Mouse (Mus musculus): ENCODE data around the gene Grid2.
A peak's percentile ranks its signal among the peaks of the same experiment; 100 is the strongest.

Grid2 gene

DNA sequence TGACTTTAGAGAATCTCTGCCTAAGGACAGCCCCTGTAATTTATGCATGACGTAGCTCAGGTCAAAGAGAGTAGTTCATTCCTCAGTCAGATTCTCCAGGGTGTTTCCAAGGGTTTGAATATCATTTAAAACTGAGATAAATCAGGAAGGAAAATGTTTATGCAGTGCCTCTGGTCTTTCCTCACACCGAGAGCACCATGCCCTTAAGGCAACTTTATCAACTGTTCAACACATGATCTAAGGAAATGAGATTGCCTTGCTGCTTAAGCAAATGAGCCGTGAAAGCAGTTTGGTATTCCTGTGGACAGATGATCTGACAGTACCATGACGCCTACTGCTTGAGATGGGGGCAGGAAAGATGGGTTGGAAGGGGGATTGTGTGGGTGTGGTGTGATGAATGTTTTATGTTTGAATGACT, 1342.5 kb downstream of the Grid2 start:
- DNase-seq (ENCODE audit: low read depth, low spot score): no peak

DNA sequence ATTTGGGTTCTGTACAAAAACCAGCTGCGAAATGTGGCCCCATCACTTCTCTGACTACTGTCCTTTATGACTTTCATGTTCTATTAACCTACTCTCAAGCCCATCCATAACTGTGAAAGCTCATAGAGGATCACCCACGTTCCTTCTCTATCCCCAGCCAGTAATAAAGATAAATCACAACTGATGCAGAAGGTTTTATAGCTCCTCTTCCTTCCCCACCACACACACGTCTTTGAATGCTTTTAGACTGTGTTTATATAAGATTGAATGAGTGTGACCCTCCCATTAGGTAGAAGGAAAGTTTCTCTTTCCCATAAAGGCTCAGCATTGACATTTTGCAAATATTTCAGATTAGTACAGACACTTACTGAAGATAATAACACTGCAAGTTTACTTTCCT, 1350.1 kb downstream of the Grid2 start:
- no peak for DNase-seq (ENCODE audit: low read depth, low spot score)

DNA sequence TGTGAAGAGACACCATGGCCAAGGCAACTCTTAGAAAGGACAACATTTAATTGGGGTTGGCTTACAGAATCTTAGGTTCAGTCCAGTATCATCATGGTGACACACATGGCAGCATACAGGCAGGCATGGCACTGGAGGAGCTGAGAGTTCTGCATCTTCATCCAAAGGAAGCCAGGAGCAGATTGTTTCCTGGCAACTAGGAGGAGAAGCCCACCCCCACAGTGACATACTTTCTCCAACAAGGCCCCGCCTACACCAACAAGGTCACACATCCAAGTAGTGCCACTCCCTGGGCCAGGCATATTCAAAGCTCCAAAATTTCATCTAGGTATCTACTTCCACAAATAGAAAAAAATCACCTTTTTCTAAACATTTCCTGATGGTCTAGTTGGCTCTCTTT, 1351.4 kb downstream of the Grid2 start:
- no peak for DNase-seq (ENCODE audit: low read depth, low spot score)

DNA sequence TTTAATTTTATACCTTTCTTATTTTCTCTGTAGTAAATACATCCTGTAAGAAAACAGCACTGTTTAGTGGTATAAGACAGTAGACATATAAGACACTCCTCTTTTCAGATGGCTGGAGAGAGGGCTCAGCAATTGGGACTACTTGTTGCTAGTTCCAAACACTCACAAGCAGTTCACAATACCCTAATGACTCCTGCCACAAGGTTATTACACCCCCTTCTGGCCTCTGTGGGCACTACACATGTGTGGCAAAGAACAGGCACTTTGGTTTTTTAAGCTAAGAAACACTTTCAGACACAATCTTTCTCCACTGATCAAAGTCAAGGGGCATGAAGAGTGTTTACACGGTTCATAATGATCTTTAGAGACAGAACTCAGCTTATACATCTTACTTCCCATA, 1352.3 kb downstream of the Grid2 start:
- peak; percentile 7 for DNase-seq (ENCODE audit: low read depth, low spot score)

DNA sequence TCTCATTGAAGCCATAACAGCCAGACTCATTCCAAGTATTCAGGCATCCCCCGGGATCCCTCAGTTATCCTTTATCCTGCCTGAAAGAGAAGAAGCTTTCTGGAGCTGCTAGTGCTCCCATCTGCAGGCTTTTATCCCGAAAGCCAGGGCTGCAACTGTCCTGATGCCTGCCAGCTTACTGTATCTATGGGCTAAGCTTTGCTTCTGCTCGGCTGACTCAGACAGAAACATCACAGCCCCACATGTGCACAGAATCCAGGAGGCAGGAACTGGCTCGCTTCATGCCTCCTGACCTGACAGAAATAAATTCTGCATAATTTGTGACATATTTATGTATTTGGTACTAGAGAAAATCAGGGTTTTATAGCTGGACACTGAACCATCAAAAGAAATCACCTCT, 1361.2 kb downstream of the Grid2 start:
- DNase-seq (ENCODE audit: low read depth, low spot score): no peak

DNA sequence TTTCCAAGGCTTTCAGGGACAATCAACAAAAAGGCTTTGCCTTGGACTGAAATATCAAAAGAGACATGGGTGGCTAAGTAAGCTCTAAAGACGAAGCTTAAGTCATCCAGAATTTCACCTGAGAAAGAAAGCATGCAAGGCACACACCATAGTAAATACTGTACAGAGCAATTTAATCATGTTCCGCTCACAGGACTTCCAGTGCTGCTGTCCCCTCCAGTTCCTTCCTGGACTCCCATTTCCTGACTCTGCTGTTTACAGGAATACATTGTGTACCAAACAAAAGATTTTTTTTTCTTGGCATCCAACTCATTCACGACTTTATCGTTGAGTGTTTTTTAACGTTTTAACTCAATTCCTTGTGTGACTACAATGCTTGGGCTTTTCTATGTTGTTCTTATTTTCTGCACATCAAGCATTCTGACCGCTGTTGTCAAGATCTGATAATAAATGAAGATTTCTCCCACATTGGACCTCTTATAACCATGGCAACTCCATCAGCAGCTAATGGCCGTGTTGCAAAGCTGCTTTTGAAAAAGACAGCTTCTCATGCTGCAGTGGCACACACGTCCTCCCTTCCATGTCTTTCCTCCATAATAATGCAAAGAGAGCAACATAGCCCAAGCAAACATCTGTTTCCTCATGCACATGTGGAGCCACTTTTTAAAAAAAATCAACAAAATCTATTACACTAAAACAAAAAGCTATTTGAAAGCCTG, 1361.9 kb downstream of the Grid2 start:
- DNase-seq (ENCODE audit: low read depth, low spot score): no peak

DNA sequence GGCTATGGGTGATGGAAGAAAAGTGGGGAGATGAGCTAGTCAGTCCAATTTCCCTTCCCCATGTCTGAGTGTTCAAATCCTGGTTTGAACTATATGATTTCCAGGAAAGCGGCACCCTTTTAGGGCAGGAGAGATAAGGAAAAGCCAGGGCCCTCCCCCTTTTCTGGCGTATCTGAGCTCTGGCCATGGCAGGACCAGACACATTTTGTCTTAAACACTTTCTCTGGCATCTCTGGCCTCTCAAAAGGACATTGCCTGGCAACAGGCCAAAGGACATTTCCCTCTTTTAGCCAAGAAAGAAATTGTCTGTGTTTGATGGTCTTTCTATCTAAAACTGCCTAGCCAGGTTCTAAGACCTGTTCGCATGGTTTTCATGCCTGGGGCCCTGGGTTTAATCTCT, 1367.7 kb downstream of the Grid2 start:
- no peak for DNase-seq (ENCODE audit: low read depth, low spot score)

DNA sequence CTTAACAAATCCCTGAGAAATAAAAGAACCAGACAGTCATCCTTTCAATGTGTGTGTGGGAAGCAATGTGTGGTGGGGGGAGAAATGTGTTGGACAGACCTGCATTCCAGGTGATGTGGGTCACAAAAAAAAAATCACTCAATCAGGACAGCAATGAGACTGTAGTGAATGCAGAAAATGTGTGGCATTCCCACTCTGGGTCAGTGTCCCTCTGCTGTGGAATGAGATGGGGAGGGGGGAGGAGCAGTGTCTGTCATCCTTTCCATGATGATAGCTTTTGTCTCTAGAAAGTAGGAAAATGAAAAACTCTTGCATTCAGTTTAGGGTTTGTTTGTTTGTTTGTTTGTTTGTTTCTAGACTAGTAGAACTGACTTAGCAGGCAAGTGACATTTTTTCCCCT, 1392.0 kb downstream of the Grid2 start:
- DNase-seq (ENCODE audit: low read depth, low spot score): no peak

DNA sequence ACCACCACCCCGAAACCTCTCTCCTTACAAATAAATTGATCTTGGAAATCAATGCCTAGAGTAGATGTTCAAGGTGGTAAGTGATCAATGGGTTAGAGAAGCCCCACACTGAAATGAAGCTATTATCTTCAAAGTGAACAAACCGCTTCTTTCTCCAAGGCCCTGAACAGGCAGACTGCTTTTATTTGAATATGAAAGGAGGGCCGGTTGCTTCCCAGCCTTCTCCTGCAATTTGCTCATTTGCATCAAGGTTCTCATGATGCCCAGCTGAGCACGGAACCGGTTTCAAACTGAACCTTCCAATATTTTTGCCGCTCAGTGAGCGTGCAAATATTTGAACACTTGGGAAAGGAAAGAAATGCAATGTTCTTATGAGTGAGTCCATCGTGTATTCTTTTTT, 1392.5 kb downstream of the Grid2 start:
- no peak for DNase-seq (ENCODE audit: low read depth, low spot score)

DNA sequence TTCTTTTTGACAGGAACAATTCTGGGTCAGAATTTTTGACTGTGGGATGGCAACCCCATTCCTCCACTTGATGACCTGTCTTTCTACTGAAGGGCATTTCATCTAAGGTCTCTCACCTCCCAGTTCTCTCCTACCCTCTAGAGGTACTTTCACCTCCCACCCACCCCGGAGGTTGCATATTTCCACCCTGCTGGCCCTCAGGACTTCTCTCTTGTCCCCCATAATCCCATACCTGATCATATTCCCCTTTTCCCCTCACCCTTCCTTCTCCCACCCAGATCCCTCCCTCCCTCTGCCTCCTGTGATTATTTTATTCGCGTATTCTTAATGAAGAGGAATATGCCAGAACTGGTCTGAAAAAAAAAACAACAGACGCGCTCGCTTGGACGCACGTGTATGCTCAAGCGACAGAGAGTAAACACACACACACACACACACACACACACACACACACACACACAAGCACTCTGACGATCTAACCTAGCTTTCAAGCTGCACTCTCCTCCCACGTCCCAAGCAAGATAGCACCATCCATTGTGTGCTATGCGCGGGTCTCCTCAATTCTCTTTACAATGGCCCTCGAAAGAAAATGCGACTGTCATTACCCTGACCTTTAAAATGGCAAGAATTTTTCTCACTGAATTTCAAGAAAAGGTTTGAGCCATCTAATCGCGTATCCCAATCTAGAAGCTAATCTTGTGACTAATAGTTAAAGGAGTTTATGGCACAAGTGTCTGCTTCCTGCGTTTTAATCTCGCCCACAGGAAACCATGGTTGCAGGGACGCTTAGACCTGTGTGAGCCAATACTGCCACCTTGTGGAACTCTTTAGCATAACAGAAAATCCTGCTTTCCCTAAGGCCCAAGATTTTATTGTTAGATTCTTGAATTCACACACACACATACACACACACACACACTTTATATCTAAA, 1393.9 kb downstream of the Grid2 start:
- no peak for DNase-seq (ENCODE audit: low read depth, low spot score)

DNA sequence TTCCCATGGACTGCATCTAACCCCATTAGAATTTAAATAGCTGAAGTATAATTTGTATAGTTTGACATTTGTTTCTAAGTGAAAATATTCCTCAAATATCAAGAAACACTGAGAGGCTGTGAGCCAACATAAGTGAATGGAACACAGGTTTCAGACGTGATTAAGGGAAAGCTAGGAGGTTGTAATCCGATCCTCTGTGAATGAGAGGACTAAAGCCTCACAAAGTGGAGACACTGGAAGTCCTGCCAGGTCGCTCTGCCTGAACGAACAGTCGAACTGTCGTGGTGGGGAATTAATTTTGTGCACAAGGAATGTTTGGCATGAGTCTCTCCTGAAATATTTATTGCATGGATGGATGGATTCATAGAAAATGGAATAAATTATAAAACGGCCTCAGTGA, 1395.1 kb downstream of the Grid2 start:
- DNase-seq (ENCODE audit: low read depth, low spot score): no peak

DNA sequence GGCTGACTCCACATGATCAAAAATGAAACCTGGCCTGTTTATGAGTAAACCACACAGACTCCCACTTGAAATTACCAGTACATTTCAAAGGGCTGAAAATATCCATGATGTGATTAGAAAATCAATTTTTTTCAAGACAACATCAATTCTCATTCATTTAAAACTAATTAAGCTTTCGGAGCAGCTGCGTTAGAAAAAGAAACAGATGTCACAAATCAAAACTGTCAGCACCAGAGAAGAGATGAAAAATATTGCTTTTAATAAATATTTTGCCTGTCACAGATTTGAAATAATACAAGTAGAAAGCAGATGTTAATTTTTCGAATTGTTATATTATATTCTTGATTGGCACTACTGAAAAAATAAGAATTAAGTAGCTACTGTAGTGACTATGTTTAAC, 1415.3 kb downstream of the Grid2 start:
- no peak for DNase-seq (ENCODE audit: low read depth, low spot score)

DNA sequence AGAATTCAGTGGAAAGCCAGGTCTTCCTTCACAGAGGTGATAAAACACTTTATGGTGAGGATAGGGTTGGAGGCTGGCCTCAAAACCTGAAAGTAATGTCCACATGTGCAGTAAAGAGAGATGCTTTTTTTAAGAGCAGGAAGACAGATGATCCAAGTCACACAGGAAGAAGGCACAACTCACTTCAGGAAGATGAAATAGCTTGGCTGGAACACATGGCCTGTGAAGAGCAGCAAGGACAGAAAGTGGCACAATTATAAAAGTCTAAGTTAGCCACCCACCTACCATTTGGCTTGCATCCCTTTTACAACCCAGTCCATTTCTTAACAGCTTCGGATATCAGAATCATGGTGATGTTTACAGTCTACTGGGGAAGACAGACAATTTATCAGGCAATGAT, 1423.1 kb downstream of the Grid2 start:
- no peak for DNase-seq (ENCODE audit: low read depth, low spot score)

DNA sequence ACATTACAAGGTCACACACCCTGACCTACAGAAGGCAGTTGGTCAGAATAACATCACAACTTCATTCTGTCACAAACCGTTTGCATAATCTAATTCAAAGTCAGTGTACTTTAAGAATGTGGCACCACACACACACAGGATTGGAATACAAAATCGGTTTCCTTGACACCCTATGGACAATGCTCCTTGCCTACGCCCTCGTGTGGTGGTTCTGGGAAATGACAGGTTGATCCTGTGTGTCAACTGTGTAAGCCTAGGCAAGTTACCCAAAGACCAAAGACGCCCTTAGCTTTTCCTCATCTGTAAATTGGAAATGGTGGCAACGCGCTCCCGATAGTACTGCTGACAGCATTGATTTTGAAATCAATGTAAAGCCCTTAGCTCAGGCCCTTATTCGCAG, 1428.3 kb downstream of the Grid2 start:
- DNase-seq (ENCODE audit: low read depth, low spot score): peak; percentile 52

DNA sequence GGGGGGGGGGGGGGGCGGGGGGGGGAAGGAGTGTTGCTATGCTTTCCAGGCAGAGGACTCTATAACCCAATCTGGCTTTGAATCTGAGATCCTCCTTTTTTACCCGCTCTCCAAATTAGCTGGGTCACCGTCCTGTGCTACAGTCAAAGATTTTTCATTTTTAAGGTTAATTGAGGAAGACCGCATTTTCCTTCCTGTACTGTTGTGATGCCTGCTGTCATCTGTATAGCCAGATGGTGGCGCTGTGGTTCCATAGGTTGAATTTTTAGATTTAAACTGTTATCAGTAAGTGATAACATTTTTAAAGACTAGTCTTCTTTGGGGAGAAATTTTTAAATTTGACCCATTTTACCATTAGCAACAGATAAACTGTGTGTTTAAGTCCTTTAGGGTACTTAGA, 1429.3 kb downstream of the Grid2 start:
- DNase-seq (ENCODE audit: low read depth, low spot score): no peak

DNA sequence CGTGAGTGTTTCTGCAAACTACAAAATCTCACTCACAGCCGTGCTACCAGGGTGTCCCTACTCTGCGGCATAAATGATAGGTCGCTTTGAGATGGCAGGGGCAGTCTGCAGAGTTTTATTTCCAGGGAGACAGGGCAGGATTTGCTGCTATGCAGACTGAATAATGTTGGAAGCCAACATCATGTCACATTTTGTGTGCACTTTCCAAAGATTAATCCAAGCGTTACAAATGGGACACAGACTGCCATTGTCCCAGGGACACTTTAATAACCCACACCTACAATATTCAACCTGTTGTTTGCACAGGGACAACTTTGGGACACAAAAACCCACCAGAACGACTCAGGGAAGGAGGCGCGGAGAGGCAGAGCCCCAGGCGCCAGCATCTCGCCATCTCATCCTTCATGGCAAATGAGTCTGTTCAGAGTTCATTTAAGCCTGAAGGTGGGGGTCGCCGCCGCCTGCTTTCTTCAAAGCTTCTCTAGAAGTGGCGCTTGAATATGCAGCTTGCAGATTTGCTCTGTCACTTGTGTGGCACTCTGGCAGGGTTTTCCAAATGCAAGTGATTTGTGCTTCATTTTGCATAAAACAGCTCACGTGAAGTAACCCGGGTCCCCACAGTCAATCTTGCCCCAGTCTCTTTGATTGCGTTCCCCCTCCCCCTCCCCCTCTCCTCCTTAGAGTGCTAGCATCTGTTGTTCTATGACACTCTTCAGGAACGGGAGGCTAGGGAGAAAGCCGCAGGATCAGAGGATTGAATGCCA, 1432.7 kb downstream of the Grid2 start:
- no peak for DNase-seq (ENCODE audit: low read depth, low spot score)

DNA sequence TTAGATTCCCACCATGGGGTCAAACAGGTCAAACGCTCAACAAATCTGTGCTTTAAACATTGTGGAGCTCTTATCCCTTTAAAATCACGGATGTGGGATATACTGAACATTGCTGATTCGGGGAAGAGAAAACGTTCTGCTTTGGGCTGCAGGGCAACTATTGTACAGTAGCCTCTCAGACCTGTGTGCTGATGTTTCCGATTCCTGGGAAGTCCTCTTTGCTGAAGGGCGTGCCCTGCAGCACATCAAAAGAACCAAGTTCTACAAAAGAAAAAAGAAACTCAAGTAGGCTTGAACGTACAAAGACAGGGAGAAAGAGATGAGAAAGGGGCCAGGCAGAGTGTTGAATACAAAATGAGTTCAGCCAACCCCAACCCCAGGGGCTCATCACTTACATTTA, 1439.0 kb downstream of the Grid2 start:
- DNase-seq (ENCODE audit: low read depth, low spot score): no peak

DNA sequence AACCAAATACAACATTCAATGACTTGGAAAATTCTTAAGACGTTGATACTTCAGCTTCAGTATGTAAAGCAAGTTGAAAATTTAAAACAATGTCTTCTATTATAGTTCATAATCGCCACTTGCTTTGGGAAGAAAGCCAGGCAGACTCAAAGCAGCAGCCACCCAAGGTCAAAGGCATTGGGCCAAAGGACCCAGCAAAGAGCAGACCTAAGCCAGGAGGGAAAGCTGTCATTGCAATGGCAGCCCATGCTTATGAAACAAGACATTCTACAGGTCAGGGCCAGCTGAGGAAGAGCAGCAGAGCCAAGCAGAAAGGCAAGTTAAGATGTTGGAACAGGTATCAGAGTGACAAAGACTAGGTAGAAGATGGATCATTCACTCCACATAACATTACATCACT, 1448.0 kb downstream of the Grid2 start:
- no peak for DNase-seq (ENCODE audit: low read depth, low spot score)

DNA sequence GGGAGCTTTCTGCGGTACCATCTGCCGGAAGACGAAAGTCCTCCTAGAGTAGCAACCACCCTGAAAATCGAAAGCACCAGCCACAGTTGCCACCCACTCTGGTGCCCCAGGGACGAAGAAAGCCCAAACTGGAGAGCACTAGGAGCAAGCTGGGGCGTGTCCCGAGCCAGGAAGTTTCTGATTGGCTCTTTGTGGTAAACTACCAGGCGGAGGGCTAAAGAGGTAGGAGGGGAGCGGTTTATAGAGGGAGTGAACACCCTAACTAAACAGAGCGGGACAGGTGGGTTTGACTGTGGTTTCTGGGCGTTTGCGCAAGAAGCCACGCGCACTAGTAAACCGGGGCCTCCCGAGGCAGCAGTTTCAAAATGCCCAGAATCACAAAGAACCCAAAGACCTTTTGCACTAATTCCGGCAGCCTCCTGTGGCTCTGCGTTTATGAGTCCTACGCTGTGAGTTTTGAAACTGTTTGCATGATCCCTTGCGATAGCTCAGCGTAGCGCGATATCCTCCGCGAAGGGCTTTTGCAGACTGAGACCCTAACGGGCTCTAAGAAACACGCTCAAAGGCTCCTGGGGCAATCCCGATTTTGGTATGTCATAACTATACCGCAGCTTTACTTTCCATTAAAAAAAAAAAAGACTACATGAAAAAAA, 1472.2 kb downstream of the Grid2 start:
- DNase-seq (ENCODE audit: low read depth, low spot score): no peak

DNA sequence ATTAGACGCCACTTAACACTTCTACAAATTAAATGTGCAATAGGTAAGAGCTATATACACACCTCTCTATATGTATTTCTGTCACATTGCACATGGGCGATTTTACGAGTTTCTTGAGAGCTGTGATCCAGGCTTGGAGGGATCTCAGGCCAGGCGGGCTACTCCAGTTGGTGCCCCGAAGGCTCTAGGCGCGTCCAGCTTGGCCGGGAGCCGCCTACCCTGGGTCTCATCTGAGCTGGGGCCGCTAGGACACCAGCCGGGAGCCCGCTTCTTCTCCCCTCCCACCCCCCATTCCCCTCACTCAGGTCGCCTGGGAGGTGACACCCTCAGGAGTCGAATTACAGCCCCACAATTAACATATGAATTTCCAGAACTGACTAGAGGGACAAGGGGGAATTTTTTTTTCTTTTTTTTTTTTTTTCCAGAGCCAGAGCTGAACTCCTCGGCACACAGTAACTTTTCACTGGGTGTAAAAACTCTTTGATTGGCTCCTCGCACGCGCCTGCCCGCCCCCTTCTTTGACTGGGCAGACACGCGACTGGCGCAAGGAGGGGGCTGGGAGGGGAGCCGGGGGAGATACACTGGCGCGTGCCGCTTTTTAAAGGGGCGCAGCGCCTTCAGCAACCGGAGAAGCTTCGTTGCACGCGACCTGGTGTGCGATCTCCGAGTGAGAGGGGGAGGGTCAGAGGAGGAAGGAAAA, 1473.0 kb downstream of the Grid2 start, which contains the start of gene Atoh1:
Atoh1 (plus strand) TSS at position 627 of the 700 bp plus-strand sequence.
- no peak for DNase-seq (ENCODE audit: low read depth, low spot score)

Data from WW6 (cell line).